Mouse (Mus musculus) monocyte, adult 5-6 weeks (primary cell): ENCODE measurements around the gene Olfr183. TPM values are rescaled to one million over a fixed set of nuclear protein-coding genes. Genes with fewer than 3 reads are reported as not detected.
"Not testable (repeated sequence)": the region's sequence is repeated elsewhere in the genome, so short reads cannot be mapped to it uniquely, and the experiment has no call there.

ENCODE experiments used
- ATAC-seq: fragments of 153-309, 156-312 bp; replicated peaks from 2 replicates; pipeline ENCODE4 v1.8.0; 2017; ENCODE audit warnings: mild to moderate bottlenecking; ENCODE audit not compliant: low TSS enrichment, insufficient number of reproducible peaks, severe bottlenecking, poor library complexity, low FRiP score
- total RNA-seq: library from RNA; stranded (forward); fragments of 200-1000, 200-491, 200-594 nt; gene quantifications from 3 replicates; pipeline ENCODE4 v1.2.3, GENCODE M21; 2017

The Olfr183 gene
- not detected in 3 replicates for total RNA-seq

DNA sequence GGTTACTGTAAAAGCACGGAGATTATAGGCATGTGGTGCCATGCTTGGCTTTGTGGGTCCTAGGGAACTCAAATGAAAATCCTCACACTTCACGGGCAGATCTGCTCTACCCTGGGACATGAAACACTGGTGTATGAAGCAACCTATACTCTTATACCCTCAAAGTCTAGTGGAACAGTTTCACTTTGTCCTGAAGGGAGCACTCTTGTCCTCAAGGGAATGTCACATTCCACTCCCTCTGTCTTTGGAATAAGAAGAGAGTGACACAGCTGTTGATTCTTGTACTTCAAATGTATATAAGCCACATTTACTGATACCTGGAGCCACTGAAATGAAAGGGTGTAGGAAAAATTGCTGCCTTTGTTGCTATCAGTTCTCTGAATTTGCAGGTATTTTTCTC lies at the start of gene Olfr183:
Gene Olfr183, plus strand, starts transcription at position 301 of the 400 bp plus-strand sequence.
- ATAC-seq = no peak

DNA sequence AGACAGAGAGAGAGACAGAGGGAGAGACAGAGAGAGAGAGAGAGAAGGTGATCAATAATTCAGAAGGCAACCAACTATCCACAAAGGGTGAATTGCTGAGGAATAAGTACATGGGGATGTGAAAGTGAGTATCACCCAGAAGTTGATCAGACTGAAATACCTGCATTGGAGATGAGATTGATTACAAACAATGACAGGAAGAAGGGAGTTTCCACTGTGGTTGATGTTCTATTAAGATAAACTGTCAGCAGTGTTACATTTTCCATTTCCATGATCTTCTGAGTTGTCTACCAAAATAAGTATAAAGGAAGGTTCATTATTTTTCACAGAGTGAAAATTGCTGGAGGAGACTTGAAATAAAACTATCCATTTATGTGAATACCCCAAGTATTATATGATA lies 12.0 kb downstream of the Olfr183 start:
- no peak for ATAC-seq

DNA sequence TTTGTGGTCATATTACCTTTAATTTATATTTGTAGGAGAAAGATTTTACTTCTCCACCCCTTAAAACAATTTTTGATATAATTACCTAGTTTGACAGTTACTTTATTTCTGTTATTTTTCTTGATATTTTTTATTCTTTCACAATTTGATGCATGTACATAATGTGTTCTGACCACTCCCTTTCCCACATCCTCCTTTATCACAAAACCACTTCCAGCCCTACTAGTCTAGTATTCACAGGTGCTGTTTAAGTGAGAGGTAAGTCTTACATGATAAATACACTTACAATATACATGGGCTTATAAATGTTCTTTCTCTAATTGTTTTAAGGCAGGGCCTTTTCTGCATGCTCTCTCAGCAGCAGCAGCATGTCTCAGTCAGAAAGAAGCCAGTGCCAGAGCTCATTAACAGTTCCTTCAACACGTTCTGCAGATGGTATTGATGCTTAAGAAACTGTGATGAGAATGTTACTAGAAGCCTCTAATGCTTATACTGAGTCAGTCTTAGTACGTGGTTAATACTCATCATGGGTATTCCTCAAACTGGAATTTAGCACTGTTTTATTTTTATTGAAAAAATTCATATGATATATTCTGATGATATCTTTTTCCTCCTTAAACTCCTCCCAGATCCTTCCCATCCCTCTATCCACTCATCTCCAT lies 18.3 kb downstream of the Olfr183 start:
- ATAC-seq = no peak

DNA sequence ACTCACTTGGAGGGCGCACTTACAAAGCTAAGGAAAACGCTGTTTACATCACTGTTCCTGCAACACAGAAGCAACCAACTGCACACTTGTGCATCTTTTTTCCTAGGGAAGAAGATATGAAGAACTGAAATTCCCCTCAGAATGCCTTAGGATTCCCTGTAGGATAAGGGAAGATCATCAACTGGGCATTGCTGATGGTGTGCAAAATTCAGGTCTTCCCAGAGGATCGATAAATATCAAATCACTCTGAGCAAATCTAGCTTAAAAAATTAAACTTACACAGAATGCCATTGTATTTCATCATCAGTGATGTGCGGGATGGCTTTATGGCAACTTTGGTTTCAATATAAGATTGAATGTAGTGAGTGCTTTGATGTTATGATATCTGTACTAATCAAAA lies 35.0 kb downstream of the Olfr183 start, which contains the start of gene Olfr186:
Gene Olfr186, minus strand, starts transcription at position 101 of the 400 bp plus-strand sequence.
- no peak for ATAC-seq

DNA sequence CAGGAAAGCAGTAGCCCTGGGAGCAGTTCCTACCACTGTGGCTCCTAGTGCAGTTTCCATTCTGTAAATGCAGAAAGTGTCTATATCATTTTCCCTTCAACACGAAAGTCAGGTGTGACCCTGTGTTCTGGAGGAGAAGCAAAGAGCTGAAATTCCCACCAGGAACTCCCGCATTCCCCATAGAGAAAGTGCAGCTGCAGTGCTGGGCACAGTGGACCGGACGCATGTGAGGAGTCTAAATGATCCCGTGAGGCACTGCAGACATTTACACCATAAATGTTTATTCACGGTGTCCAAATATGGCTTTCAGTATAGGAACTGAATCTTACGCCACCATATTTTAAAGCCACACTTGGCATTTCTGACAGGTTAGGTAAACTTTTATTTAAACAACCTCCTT lies 44.6 kb downstream of the Olfr183 start, which contains the start of gene Olfr187:
Gene Olfr187, minus strand, starts transcription at position 58 of the 400 bp plus-strand sequence.
- no peak for ATAC-seq

DNA sequence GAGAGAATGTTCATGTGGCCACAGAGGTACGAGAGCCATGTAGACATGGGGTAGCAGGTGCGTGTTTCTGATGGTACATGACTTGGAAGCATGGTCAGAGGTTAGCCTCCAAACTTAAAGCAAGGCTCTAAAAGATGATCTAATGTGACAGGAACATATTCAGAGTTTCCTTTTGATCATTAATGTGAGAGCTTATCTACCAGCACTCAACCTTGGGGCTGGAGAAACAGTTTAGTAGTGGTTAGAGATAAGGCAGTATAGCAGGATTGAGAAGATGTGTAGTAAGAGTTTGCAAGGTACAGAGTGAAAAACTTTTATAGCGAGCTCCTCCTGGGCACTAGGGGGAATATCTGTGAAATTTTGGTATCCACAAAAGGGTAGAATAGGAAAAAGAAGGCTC lies 50.7 kb downstream of the Olfr183 start:
- ATAC-seq = no peak

DNA sequence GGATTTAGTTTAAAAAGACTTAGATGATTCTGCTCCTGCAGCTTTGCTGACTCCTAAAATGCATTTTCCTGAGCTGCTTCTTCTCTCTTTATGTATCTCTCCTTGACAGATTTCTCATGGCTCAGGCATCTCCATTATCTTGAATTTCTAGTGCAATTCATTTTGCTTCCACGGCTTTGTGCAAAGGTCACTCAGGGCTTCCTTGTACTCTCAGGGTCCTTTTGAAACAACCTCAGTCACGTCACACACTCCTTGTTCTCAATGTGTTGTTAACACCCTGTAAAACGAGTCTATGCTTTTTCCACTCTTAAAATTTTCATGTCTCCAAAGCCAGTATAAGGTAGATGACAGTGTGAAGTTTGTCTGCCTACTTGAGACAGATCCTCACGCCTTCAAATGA lies 52.4 kb downstream of the Olfr183 start:
- ATAC-seq = no peak

DNA sequence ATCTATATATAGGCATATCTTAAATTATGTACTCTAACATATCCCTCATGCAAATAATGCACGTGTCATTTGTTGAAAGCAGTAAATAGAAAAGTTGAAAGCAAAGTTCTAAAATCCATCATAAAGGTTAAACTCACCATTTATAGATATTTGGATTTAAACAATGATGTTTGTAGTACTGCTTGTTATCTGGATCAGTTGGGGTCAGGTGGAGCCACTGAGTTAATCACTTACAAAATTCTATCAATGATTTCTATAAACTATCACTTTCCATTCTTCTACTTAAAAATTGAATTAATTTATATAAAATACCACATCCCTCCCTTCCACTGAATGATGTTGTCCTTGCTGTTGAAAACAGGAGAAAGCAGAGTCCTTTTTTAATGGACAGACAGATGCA lies 53.7 kb downstream of the Olfr183 start:
- no peak for ATAC-seq

DNA sequence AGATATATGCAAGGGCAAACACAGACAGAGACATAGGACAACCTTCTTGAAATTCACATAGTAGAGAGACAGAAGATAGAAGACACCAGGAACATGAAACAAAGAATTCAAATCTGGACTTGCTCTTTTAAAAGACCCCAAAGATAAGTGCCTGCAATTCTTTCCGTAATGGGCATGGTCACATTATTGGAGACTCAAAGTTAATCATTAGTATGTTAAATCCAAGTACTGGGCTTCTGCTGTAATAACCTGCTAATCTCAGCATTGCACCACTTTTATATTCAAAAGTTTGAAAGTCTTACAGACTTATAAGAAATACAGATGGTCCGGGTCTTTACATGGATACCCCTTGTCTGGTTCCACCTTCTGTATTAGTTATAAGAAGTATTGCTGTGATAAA lies 54.1 kb downstream of the Olfr183 start:
- ATAC-seq = not testable (repeated sequence)

Other genes starting within 250 kb of the Olfr183 start
- not detected in 3 replicates for gene Olfr172, start 232.2 kb upstream of the Olfr183 start, total RNA-seq
- gene Olfr173, start 195.1 kb upstream of the Olfr183 start, total RNA-seq = not detected in 3 replicates
- not detected in 3 replicates for gene Olfr175-ps1, start 168.6 kb upstream of the Olfr183 start, total RNA-seq
- gene Olfr177, start 120.6 kb upstream of the Olfr183 start, total RNA-seq = not detected in 3 replicates
- not detected in 3 replicates for gene Olfr178, start 103.3 kb upstream of the Olfr183 start, total RNA-seq
- not detected in 3 replicates for gene Olfr181, start 66.6 kb upstream of the Olfr183 start, total RNA-seq
- not detected in 3 replicates for gene Olfr180, start 66.0 kb upstream of the Olfr183 start, total RNA-seq
- gene Olfr186, start 34.9 kb downstream of the Olfr183 start, total RNA-seq = not detected in 3 replicates
- gene Olfr187, start 44.4 kb downstream of the Olfr183 start, total RNA-seq = not detected in 3 replicates
- under 0.01 to 0.32 TPM in 2 of 3 replicates, not detected in the other for gene Olfr190, start 82.6 kb downstream of the Olfr183 start, total RNA-seq
- not detected in 3 replicates for gene Olfr191, start 94.5 kb downstream of the Olfr183 start, total RNA-seq
- not detected in 3 replicates for gene Olfr193, start 116.5 kb downstream of the Olfr183 start, total RNA-seq
- gene Olfr194, start 125.7 kb downstream of the Olfr183 start, total RNA-seq = not detected in 3 replicates
- gene Olfr195, start 151.7 kb downstream of the Olfr183 start, total RNA-seq = not detected in 3 replicates
- not detected in 3 replicates for gene Olfr196, start 175.1 kb downstream of the Olfr183 start, total RNA-seq
- gene Olfr198, start 208.2 kb downstream of the Olfr183 start, total RNA-seq = not detected in 3 replicates
- not detected in 3 replicates for gene Olfr199, start 224.4 kb downstream of the Olfr183 start, total RNA-seq